10 mouse cellular contexts compared by ENCODE assay signal in the genomic region with DNA sequence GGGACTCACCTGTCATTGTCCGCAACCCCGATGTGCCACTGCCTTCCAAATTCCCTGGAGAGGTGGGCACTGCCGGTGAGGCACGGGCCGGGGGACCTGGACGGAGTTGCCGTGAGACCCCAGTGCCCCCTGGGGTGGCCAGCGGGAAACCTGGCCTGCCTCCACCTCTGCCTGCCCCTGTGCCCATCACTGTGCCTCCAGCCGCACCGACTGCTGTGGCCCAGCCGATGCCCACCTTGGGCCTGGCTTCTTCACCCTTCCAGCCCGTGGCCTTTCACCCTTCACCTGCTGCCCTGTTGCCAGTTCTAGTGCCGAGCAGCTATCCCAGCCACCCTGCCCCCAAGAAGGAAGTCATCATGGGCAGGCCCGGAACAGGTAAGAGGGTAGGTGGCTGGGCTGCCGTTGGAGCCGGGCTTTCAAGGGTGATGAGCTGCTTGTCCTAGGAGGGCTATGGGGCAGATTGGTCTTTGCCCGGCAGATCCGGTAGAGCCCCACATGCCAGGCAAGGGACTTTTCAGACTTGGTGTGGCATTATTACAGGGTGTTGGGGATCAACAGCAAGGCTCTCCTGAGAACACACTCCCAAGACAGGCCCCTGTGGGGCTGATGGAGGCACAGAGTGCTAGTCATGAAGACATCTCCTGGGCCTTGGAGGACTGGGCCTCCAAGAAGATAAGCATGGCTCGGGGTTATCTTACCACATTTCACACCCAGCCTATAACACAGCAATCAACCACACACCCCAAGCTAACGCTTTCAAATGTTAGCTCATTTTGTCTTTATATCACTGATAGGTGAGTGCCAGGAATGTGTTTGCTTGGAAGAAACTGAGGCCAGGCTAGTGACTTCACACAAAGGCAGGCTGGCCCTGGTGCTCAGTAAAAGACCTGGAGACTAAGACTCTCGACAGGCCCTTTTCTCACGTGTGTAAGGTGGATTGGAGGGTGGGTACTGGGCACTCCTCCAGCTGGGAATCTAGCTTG. TPM values are rescaled to one million over a fixed set of nuclear protein-coding genes. Genes with fewer than 3 reads are reported as not detected.
DNase-seq lines count a peak whose midpoint lies in the region; ATAC-seq and TF ChIP-seq lines count a peak whose summit lies in the region.
"Had no signal": no experiment of that assay in that cellular context is flagged by ENCODE, and none has a peak within 500 bp of the region (broad histone marks: within the 10 kb centered on the region; RNA-seq: fewer than 3 reads in every experiment).

No protein-coding gene starts in this region.

- no peaks in the 10 kb centered on the region for H3K36me3 ChIP-seq in thymus, adult 2 months (ENCODE audit: control insufficient read depth, insufficient read depth, low read length)
- H3K36me3 ChIP-seq in intestine, postnatal 0 days (ENCODE audit: control insufficient read depth, insufficient read depth) = peaks cover 27% of the 10 kb centered on the region
- H3K36me3 ChIP-seq in neural tube, embryonic 15.5 days = peaks cover 29% of the 10 kb centered on the region

- TF ChIP-seq POLR2A in thymus, adult 2 months (IDR thresholded peaks at IDR 0.05; ENCODE audit: control insufficient read depth, extremely low read depth, insufficient read depth, low read length, poor library complexity) = no peak

- H3K4me1 ChIP-seq in thymus, adult 2 months (replicated peaks; ENCODE audit: control insufficient read depth, insufficient read depth, low read length) = peaks cover 60% of the 10 kb centered on the region
- peaks cover 19% of the 10 kb centered on the region; the same call in 1 of the 2 replicates for H3K4me1 ChIP-seq in intestine, postnatal 0 days (replicated peaks; ENCODE audit: control insufficient read depth, insufficient read depth, low read length)
- H3K4me1 ChIP-seq in neural tube, embryonic 15.5 days = peaks cover 75% of the 10 kb centered on the region

- no peak overlapping the region for H3K4me3 ChIP-seq in thymus, adult 2 months (ENCODE audit: control insufficient read depth, insufficient read depth, low read length)
- no peak overlapping the region for H3K4me3 ChIP-seq in intestine, postnatal 0 days (ENCODE audit: low read depth, low read length)
- H3K4me3 ChIP-seq in neural tube, embryonic 15.5 days (replicated peaks) = no peak overlapping the region

- peak; percentile 91 for DNase-seq in heart, adult 11 months
- no peak for DNase-seq in heart, postnatal 10 days
- DNase-seq in thymus, adult 2 months = no peak
- no peak for DNase-seq in thymus, postnatal 10 days (ENCODE audit: low spot score in 2 of 2)
- DNase-seq in embryo, embryonic 10 days (ENCODE audit: low spot score) = no peak
- no peak for DNase-seq in B cell, adult 2 months

- H3K4me2 ChIP-seq in intestine, postnatal 0 days (replicated peaks; ENCODE audit: low read depth) = 0 out of 2 replicates have a peak overlapping the region, but pooled peaks have one; percentile 9
- H3K4me2 ChIP-seq in neural tube, embryonic 15.5 days = no peak overlapping the region

- H3K9me3 ChIP-seq in intestine, postnatal 0 days (ENCODE audit: control insufficient read depth) = no peaks in the 10 kb centered on the region
- no peaks in the 10 kb centered on the region for H3K9me3 ChIP-seq in neural tube, embryonic 15.5 days (replicated peaks)

- peak overlapping the region; percentile 73 for H3K27ac ChIP-seq in thymus, adult 2 months (ENCODE audit: control insufficient read depth, insufficient read depth, low read length)
- H3K27ac ChIP-seq in intestine, postnatal 0 days (ENCODE audit: low read depth, low read length) = no peak overlapping the region
- no peak overlapping the region for H3K27ac ChIP-seq in neural tube, embryonic 15.5 days (replicated peaks)

- intact Hi-C loops in heart, postnatal 10 days (cut with DNase I) = no loop called here

- ATAC-seq in intestine, postnatal 0 days = no peak
- no peak for ATAC-seq in neural tube, embryonic 15.5 days (ENCODE audit: low FRiP score)

- H3K9ac ChIP-seq in intestine, postnatal 0 days (ENCODE audit: low read depth, low read length) = no peak overlapping the region
- 0 out of 2 replicates have a peak overlapping the region, but pooled peaks have one; percentile 14 for H3K9ac ChIP-seq in neural tube, embryonic 15.5 days (replicated peaks)

- no peaks in the 10 kb centered on the region for H3K27me3 ChIP-seq in thymus, adult 2 months (ENCODE audit: control insufficient read depth, insufficient read depth, low read length)
- no peaks in the 10 kb centered on the region for H3K27me3 ChIP-seq in intestine, postnatal 0 days (replicated peaks; ENCODE audit: control insufficient read depth, insufficient read depth, low read length)
- H3K27me3 ChIP-seq in neural tube, embryonic 15.5 days (replicated peaks) = no peaks in the 10 kb centered on the region

- no peak for TF ChIP-seq CTCF in thymus, adult 2 months (IDR thresholded peaks at IDR 0.05; ENCODE audit: borderline replicate concordance, control insufficient read depth, extremely low read depth, insufficient read depth, low read length, poor library complexity)
- TF ChIP-seq CTCF in intestine, postnatal 0 days (IDR thresholded peaks at IDR 0.05; ENCODE audit: low read depth) = no peak

- 94% methylated on average over 22 of the region's 22 CpGs for WGBS in thymus, adult 2 months
- WGBS in intestine, postnatal 0 days = 84% methylated on average over 22 of the region's 22 CpGs
- WGBS in neural tube, embryonic 15.5 days = 93% methylated on average over 22 of the region's 22 CpGs

RNA-seq across cellular contexts. Expression of a gene that starts 6.0 kb away (rescaled TPM):
- total RNA-seq in heart, postnatal 10 days (2021) = 10 to 100 TPM; 88.4 to 90.5 TPM
- polyA plus RNA-seq in thymus, adult 2 months (2012; rRNA removed) = 270 and 297 TPM in 2 replicates
- polyA plus RNA-seq in intestine, postnatal 0 days (2015; fragmentation: Nextera tagmentation; extraction: Ambion mirVana) = 17.2 and 21.7 TPM in 2 replicates
- polyA plus RNA-seq in neural tube, embryonic 15.5 days (2015; fragmentation: Nextera tagmentation; extraction: Ambion mirVana) = 33.3 and 37.2 TPM in 2 replicates

RNA-seq across cellular contexts. Expression of a gene that starts 23.0 kb away (rescaled TPM):
- total RNA-seq in heart, postnatal 10 days (2021) = 10 to 100 TPM; 38.6 to 42.2 TPM
- polyA plus RNA-seq in thymus, adult 2 months (2012; rRNA removed) = 59.4 and 60.4 TPM in 2 replicates
- polyA plus RNA-seq in intestine, postnatal 0 days (2015; fragmentation: Nextera tagmentation; extraction: Ambion mirVana) = 7.8 and 8.4 TPM in 2 replicates
- polyA plus RNA-seq in neural tube, embryonic 15.5 days (2015; fragmentation: Nextera tagmentation; extraction: Ambion mirVana) = 3.7 and 6.5 TPM in 2 replicates

RNA-seq across cellular contexts. Expression of a gene that starts 24.2 kb away (rescaled TPM):
- total RNA-seq in heart, postnatal 10 days (2021) = 10 to 100 TPM; 12.8 to 16.0 TPM
- 138 and 140 TPM in 2 replicates for polyA plus RNA-seq in thymus, adult 2 months (2012; rRNA removed)
- 87.6 and 91.9 TPM in 2 replicates for polyA plus RNA-seq in intestine, postnatal 0 days (2015; fragmentation: Nextera tagmentation; extraction: Ambion mirVana)
- 458 and 569 TPM in 2 replicates for polyA plus RNA-seq in neural tube, embryonic 15.5 days (2015; fragmentation: Nextera tagmentation; extraction: Ambion mirVana)

RNA-seq across cellular contexts. Expression of a gene that starts 27.7 kb away (rescaled TPM):
- not detected for total RNA-seq in heart, postnatal 10 days (2021)
- 0.08 TPM in 1 of 2 replicates, not detected in the other for polyA plus RNA-seq in thymus, adult 2 months (2012; rRNA removed)
- polyA plus RNA-seq in intestine, postnatal 0 days (2015; fragmentation: Nextera tagmentation; extraction: Ambion mirVana) = 0.12 TPM in 1 of 2 replicates, not detected in the other
- polyA plus RNA-seq in neural tube, embryonic 15.5 days (2015; fragmentation: Nextera tagmentation; extraction: Ambion mirVana) = 3.0 and 3.5 TPM in 2 replicates
- total RNA-seq: gastrocnemius, postnatal 4 days; layer of hippocampus, adult 18-20 months had no signal

RNA-seq across cellular contexts. Expression of a gene that starts 32.4 kb away (rescaled TPM):
- not detected for total RNA-seq in heart, postnatal 10 days (2021)
- polyA plus RNA-seq in thymus, adult 2 months (2012; rRNA removed) = 0.08 and 0.13 TPM in 2 replicates
- 0.69 and 0.92 TPM in 2 replicates for polyA plus RNA-seq in intestine, postnatal 0 days (2015; fragmentation: Nextera tagmentation; extraction: Ambion mirVana)
- 73.5 and 98.1 TPM in 2 replicates for polyA plus RNA-seq in neural tube, embryonic 15.5 days (2015; fragmentation: Nextera tagmentation; extraction: Ambion mirVana)
